Mouse (Mus musculus) frontal cortex, adult 2 months (tissue): ENCODE data around the gene Twnk. TPM values are rescaled to one million over a fixed set of nuclear protein-coding genes. Genes with fewer than 3 reads are reported as not detected.

Source experiments
- DNase-seq, 2 experiments: peaks; one replicate each; pipeline ENCODE4 v3.0.0; 2022; ENCODE audit warnings: low spot score in 1 of 2; ENCODE audit errors: extremely low spot score in 1 of 2
- polyA plus RNA-seq: library from polyadenylated mRNA; depleted of rRNA; stranded (reverse); fragments of >200 nt; gene quantifications from 2 replicates; pipeline ENCODE4 v1.2.3, GENCODE M21; 2012

Gene Twnk
- polyA plus RNA-seq, 1 experiment, result 11.3 TPM

- no peak for DNase-seq
Measured at GRCm38 (mm10) chr19:44999647-45000046, 5.8 kb upstream of the Twnk start.

- no peak for DNase-seq
Measured at GRCm38 (mm10) chr19:45002301-45002700, 3.2 kb upstream of the Twnk start.

DNA sequence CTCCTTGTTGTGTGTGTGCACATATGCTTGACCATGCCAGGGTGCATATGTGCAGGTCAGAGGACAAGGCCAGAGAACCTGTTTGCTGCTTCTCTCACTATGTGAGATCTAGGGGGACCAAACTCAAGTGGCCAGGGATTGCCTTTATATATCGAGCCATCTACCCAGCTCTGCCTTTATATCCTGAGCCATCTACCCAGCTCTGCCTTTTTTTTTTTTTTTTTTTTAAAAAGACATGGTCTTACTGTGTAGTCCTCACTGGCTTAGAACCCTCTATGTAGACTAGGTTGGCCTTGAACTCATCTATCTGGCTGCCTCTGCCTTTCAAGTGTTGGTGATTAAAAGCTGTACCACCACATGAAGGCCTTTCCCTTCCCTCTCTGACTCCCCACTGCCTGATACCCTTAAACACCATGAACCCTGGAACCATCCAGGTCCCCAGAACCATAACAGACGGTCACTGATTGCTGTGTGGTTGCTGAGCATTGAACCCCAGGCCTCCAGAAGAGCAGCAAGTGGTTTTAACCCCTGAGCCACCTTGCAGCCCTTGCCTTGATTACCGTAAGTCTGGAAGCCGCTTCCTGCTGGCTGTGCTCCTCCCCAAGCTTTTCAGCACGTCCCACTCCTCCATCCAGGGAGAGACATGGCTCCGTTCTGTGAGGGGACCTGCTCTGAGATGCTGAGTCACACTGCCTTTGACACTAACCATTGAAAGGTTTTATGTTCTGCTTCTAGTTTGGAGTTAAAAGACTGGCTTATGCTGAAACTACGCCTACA, 1.5 kb upstream of the Twnk start:
- no peak for DNase-seq

DNA sequence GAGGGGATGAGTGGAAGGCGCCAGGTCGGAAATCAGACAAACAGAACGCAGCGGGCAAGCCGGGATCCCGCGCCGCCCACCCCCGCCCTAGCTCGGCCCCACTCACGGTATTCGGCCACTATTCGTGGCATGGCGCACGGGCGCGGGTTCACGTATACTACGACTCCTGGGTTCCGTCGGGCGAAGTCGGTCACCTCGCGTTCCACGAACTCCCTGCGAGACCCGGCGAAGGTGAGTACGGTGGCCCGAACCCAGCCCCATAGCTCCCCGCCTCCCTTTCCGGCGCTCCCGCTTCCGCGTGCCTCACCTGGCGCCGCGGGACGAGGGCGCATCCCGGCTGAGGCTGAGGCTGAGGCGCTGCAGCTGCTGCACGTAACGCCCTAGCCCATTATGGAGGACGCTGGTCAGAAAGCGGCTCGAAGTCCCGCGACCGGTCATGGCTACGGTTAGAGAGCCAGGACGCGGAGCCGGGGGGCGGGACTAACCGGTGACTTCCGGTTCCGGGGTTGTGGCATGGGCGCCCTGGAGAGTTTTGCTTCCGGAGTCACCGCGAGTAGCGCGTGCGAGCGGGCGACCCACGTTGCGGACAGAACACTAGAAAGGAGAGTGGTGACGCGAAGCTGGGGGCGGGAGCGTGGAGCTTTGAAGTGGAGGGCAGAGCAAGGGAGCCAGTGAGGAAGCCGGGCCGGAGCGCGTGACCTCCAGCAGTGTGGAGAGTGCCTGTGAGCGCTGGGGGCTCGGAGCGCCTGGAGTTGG, 672 bp downstream of the Twnk start, which contains the start of gene Mrpl43:
TSS of gene Mrpl43 (minus strand) at position 486 of the 756 bp plus-strand sequence.
- peak; percentile 93 to 97 for DNase-seq

DNA sequence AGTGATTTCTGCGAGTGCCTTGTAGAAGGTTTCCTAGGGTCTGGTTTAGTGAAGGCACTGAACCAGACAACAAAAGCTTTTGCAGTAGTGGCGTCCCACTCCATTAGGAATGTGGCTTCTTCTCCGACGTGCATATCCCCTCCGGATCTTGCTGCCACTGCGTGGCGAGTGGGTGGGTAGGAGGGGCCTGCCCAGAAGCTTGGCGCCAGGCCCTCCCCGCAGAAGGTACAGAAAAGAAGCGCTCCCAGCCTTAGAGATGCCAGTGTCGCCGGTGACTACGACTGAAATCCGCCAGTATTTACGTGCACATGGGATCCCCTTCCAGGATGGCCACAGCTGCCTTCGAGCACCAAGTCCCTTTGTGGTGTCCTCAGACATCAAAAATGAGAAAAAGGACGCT, 1.6 kb downstream of the Twnk start:
- DNase-seq, result no peak

DNA sequence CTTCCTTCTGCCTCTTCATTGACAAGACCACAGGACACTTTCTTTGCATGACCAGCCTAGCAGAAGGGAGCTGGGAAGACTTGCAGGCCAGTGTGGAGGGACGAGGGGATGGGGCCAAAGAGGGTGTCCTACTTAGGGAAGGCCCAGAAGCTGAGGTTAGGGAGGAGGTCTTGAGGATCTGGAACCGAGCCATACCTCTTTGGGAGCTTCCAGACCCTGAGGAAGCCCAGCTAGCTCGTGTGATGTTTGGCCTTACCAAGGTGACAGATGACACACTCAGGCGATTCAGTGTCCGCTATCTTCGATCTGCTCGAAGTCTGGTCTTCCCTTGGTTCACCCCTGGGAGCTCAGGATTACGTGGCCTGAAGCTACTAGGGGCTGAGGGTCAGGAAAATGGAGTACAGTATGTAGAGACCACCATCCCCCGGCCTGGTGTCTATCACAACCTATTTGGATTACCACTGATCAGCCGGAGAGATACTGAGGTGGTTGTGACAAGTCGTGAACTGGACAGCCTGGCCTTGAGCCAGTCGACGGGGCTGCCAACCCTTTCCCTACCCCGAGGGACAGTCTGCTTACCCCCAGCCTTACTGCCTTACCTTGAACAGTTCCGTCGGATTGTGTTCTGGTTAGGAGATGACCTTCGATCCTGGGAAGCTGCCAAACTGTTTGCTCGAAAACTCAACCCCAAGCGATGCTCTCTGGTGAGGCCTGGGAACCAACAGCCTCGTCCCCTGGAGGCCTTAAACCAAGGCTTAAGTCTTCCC, 2.1 kb downstream of the Twnk start:
- no peak for DNase-seq

- no peak for DNase-seq
Measured at GRCm38 (mm10) chr19:45010646-45011045, 5.2 kb downstream of the Twnk start.

DNA sequence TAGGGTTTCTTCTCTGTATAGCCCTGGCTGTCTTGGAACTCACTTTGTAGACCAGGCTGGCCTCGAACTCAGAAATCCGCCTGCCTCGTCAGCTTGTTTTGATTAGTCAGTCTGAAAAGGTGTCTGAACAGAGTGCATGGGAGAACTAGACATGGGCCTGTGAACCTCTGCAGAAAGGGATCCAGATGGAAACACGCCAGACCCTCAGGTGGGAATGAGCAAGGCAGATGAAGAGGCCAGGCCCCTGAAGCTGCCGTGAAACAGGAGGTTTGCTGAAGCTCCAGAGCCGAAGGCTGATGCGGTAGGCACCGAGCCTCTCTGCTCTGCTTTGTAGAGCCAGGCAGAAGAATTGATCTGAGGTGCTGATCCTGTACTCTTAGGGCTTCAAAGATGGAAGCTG, 6.8 kb downstream of the Twnk start:
- no peak for DNase-seq

- peak in 1 of 2 experiments; percentile 58 for DNase-seq
Measured at GRCm38 (mm10) chr19:45012636-45013035, 7.2 kb downstream of the Twnk start.

DNA sequence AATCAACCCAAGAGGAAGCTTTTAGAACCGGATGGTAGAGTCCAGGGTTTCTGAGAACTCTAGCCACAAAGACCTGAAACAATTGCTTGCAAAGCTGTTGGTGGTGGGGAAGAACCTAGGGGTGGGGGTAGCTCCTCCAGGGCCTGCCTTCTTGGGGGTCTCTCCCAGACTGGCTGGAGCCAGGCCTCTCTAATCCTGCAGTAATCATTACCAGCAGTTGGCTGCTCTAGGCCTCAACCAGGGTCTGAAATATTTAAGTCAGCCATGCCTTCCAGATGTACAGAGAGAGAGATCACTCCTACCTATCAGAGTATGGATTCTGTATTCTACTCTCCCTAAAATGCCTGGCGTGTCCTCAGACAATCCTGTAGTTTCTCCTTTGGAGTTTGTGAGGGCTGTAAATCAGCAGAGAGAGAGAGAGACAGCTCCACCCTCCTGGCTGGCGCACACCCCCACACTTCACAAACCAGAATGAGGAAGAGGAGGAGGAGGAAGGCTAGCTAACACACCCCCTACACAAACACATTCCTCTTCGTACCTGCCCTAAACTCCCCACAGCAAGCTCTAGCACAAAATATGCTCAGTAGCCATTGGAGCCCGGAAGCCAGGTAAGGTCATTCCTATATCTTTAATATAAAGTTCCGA, 8.2 kb downstream of the Twnk start:
- peak in 1 of 2 experiments; percentile 51 for DNase-seq

- DNase-seq, result no peak
Measured at GRCm38 (mm10) chr19:45014335-45014971, 9.0 kb downstream of the Twnk start, which contains the start of gene Lzts2. Gene Lzts2, plus strand, starts transcription at chr19:45014414.

GRCm38 (mm10) chr19:45014981-45015402, 9.5 kb downstream of the Twnk start:
- DNase-seq, result no peak

- no peak for DNase-seq
Measured at GRCm38 (mm10) chr19:45015518-45016281, 10.2 kb downstream of the Twnk start.

DNA sequence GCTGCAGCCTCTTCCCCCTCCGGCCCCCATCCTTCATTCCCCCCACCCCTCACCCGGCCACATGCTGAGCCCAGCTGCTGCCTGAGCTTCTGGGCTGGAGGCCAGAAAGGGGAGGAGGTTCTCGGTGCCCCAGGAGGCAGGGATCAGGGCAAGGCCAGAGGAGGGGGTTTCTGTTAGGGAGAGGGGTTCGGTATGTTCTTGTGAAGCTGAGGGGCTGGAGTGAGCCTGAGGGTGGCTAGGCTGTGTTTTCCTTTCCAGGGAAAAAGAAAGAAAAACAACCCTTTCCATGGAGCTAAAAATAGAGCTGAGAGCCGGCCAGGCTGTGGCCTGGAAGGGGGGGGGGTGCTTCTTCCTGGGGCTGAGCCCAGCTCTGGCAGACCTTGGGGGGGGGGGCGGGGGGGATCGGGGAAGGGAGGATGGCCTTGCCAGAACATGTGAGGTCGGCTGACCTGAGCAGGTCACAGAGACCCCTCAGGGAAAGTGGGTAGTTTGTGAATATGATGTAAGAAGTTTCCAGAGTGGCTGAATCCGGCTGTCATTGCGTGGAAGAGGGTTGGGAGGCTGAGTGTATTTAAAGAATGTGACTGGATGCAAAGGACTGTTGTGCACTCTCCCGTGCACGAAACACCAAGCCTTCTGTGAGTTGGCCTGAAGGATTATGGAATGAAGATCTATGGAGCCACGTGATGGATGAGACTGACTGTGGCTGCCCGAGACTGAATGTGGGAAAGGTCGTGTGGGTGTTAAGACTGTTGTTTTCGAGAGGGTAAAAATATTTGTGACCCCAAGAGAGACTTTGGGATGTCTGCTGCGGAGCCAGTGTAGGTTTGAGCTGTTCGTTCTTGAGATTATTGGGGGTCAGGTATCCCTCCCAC, 11.1 kb downstream of the Twnk start:
- peak; percentile 67 to 77 for DNase-seq

GRCm38 (mm10) chr19:45017216-45017771, 11.8 kb downstream of the Twnk start:
- DNase-seq, result peak in 1 of 2 experiments; percentile 70

DNA sequence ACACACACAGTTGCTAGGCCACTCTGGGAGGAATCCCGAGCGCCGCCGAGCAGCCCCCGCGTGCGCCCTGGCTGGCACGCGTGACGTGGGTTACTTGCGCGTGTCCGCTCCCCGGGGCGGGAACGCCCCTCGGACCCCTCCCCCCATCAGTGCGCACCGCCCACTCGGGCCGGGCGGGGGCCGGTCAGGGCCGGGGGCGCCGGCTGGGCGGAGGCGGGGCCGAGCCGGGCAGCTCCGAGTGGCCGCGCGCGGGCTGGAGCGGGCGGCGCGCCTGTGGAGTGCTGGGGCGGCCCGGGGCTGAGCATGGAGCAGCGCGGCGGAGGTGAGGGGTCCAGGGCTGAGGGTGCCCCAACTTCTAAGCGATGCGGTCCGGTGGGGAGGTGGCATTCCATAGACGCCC, 12.4 kb downstream of the Twnk start:
- DNase-seq, result peak in 1 of 2 experiments; percentile 76

GRCm38 (mm10) chr19:45018351-45018831, 12.9 kb downstream of the Twnk start:
- no peak for DNase-seq

GRCm38 (mm10) chr19:45020348-45020747, 14.9 kb downstream of the Twnk start:
- no peak for DNase-seq
